Mouse (Mus musculus): ENCODE data around the gene Tas1r2.

GRCm38 (mm10) chr4:139716477-139717169, 63.3 kb downstream of the Tas1r2 start:
- TF ChIP-seq TAL1 (IDR thresholded peaks at IDR 0.05; ENCODE audit: low read length) (no peak), GATA1 (IDR thresholded peaks at IDR 0.05; ENCODE audit: low read length) (no peak)
